24 mouse cellular contexts compared by ENCODE assay signal in genomic region chr6:42811639-42812038, GRCm38 (mm10). TPM values are rescaled to one million over a fixed set of nuclear protein-coding genes. Genes with fewer than 3 reads are reported as not detected.
"Had no signal": no experiment of that assay in that cellular context is flagged by ENCODE, and none has a peak within 500 bp of the region (broad histone marks: within the 10 kb centered on the region; RNA-seq: fewer than 3 reads in every experiment).

Olfr450 (plus strand) TSS chr6:42811939.

- DNase-seq: retina, postnatal 1 day; right cerebral cortex, adult 18-20 months; right cerebral cortex, postnatal 14 days; right cerebral cortex, postnatal 25 days; right cerebral cortex, postnatal 4 days; spleen, adult 18-20 months; thymus, adult 18-20 months; thymus, adult 2 months; thymus, postnatal 14 days; thymus, postnatal 25 days; thymus, postnatal 36 days; thymus, postnatal 4 days had no signal

- H3K27ac ChIP-seq: neural tube, embryonic 13.5 days; neural tube, embryonic 15.5 days; stomach, embryonic 15.5 days; stomach, postnatal 0 days had no signal

- H3K4me3 ChIP-seq: neural tube, embryonic 13.5 days; neural tube, embryonic 15.5 days; stomach, embryonic 15.5 days had no signal

- H3K4me1 ChIP-seq: neural tube, embryonic 13.5 days; neural tube, embryonic 15.5 days; stomach, embryonic 15.5 days had no signal

- H3K36me3 ChIP-seq: neural tube, embryonic 13.5 days; neural tube, embryonic 15.5 days; stomach, embryonic 15.5 days had no signal

- H3K9me3 ChIP-seq: neural tube, embryonic 13.5 days; neural tube, embryonic 15.5 days; stomach, embryonic 15.5 days had no signal

- H3K27me3 ChIP-seq: neural tube, embryonic 13.5 days; neural tube, embryonic 15.5 days; stomach, embryonic 15.5 days had no signal

RNA-seq across cellular contexts. Expression of gene Olfr450, which starts in this region (rescaled TPM):
- polyA plus RNA-seq: neural tube, embryonic 13.5 days; neural tube, embryonic 14.5 days; neural tube, embryonic 15.5 days; small intestine, adult 2 months; spleen, adult 2 months; stomach, embryonic 14.5 days; stomach, embryonic 15.5 days; stomach, embryonic 16.5 days; stomach, postnatal 0 days; testis, adult 2 months; thymus, adult 2 months; thymus, postnatal 0 days; urinary bladder, adult 2 months had no signal
